Mouse (Mus musculus) forebrain, embryonic 14.5 days (tissue): ENCODE data around the gene Syn1. TPM values are rescaled to one million over a fixed set of nuclear protein-coding genes. Genes with fewer than 3 reads are reported as not detected.

Experiments
- ATAC-seq: fragments of 200-750 bp; cut with Nextera tagmentation; 2 replicates; pipeline ENCODE4 v1.8.0; 2017; ENCODE audit warnings: mild to moderate bottlenecking, moderate library complexity
- DNase-seq: peaks from one replicate; pipeline ENCODE4 v3.0.0-alpha.2; 2015; ENCODE audit warnings: low spot score
- H3K27ac ChIP-seq: fragments of 300-500 bp; sonication (generic); 2 replicates; pipeline ENCODE4 v1.5.1; 2014; ENCODE audit warnings: low read depth, mild to moderate bottlenecking, control low read depth, low read length, moderate library complexity
- H3K27me3 ChIP-seq: fragments of 300-500 bp; sonication (generic); replicated peaks from 2 replicates; pipeline ENCODE4 v1.6.1; 2014; ENCODE audit warnings: low read length, control low read depth, mixed read lengths; ENCODE audit not compliant: control insufficient read depth, insufficient read depth
- H3K36me3 ChIP-seq: fragments of 300-500 bp; sonication (generic); 2 replicates; pipeline ENCODE4 v1.6.1; 2014; ENCODE audit warnings: low read length, control low read depth; ENCODE audit not compliant: control insufficient read depth, insufficient read depth
- H3K4me1 ChIP-seq: fragments of 300-500 bp; sonication (generic); 2 replicates; pipeline ENCODE4 v1.6.1; 2014; ENCODE audit warnings: antibody characterized with exemption, low read length, control low read depth; ENCODE audit not compliant: control insufficient read depth, insufficient read depth
- H3K4me2 ChIP-seq: fragments of 300-500 bp; sonication (generic); 2 replicates; pipeline ENCODE4 v1.6.1; 2014; ENCODE audit warnings: mild to moderate bottlenecking, control low read depth, low read length
- H3K4me3 ChIP-seq: fragments of 300-500 bp; sonication (generic); 2 replicates; pipeline ENCODE4 v1.5.1; 2014; ENCODE audit warnings: low read depth, low read length, control low read depth
- H3K9ac ChIP-seq: fragments of 300-500 bp; sonication (generic); 2 replicates; pipeline ENCODE4 v1.6.1; 2014; ENCODE audit warnings: mild to moderate bottlenecking, low read length, control low read depth, moderate library complexity
- H3K9me3 ChIP-seq: fragments of 300-500 bp; sonication (generic); replicated peaks from 2 replicates; pipeline ENCODE4 v1.6.1; 2016; ENCODE audit warnings: low read length, control low read depth, mixed read lengths; ENCODE audit not compliant: control insufficient read depth
- WGBS: fragments of 180-500 bp; shearing (Covaris S2); extraction: QIAGEN DNeasy Blood & Tissue Kit; methylation state at CpG from one replicate; pipeline ENCODE4 v1.1.7; 2014; 5-methylcytosine and 5-hydroxymethylcytosine counted together
- polyA plus RNA-seq: library from polyadenylated mRNA; unstranded; fragments of >200 nt; fragmentation: Nextera tagmentation; extraction: Ambion mirVana; gene quantifications from 2 replicates; pipeline ENCODE4 v1.2.1, GENCODE M21; 2014

Gene Syn1
- polyA plus RNA-seq, 1 experiment from 2014 or later: 28.8 TPM

- no peak for ATAC-seq
- no peak for DNase-seq
- H3K4me3 ChIP-seq: no peak overlapping the region
- no peaks in the 10 kb centered on the region for H3K4me1 ChIP-seq
- H3K27me3 ChIP-seq: no peaks in the 10 kb centered on the region
- whole genome bisulfite sequencing: 74% methylated on average over 1 of the region's 1 CpGs
- peaks cover 18% of the 10 kb centered on the region; the same call in 1 of the 2 replicates for H3K36me3 ChIP-seq
- no peak overlapping the region for H3K9ac ChIP-seq
- H3K27ac ChIP-seq: no peak overlapping the region
- no peak overlapping the region for H3K4me2 ChIP-seq
- no peaks in the 10 kb centered on the region for H3K9me3 ChIP-seq
Measured at GRCm38 (mm10) chrX:20923506-20923905, 2.7 kb upstream of the Syn1 start.

GRCm38 (mm10) chrX:20921366-20921765 lies 562 bp upstream of the Syn1 start:
- ATAC-seq (peak; percentile 2; the same call in 1 of the 2 replicates), DNase-seq (no peak)
- H3K9me3 ChIP-seq: no peaks in the 10 kb centered on the region
- H3K27me3 ChIP-seq: no peaks in the 10 kb centered on the region
- 60% methylated on average over 5 of the region's 5 CpGs for WGBS
- H3K4me3 ChIP-seq: peak overlapping the region; percentile 52
- H3K9ac ChIP-seq: no peak overlapping the region
- peak overlapping the region; percentile 58 for H3K4me2 ChIP-seq
- H3K27ac ChIP-seq: no peak overlapping the region
- no peaks in the 10 kb centered on the region for H3K4me1 ChIP-seq
- H3K36me3 ChIP-seq: no peaks in the 10 kb centered on the region

GRCm38 (mm10) chrX:20920249-20920843 lies 458 bp downstream of the Syn1 start:
- no peaks in the 10 kb centered on the region for H3K27me3 ChIP-seq
- peak overlapping the region; percentile 67 for H3K9ac ChIP-seq
- peak overlapping the region; percentile 58 for H3K4me2 ChIP-seq
- peak; percentile 67 for ATAC-seq
- peak; percentile 2 for DNase-seq
- no peaks in the 10 kb centered on the region for H3K36me3 ChIP-seq
- peak overlapping the region; percentile 55 for H3K27ac ChIP-seq
- H3K9me3 ChIP-seq: no peaks in the 10 kb centered on the region
- H3K4me3 ChIP-seq: peak overlapping the region; percentile 52
- WGBS: 31% methylated on average over 45 of the region's 49 CpGs
- H3K4me1 ChIP-seq: no peaks in the 10 kb centered on the region

GRCm38 (mm10) chrX:20915075-20915474 lies 5.7 kb downstream of the Syn1 start:
- H3K27ac ChIP-seq: no peak overlapping the region
- H3K4me1 ChIP-seq: no peaks in the 10 kb centered on the region
- no peaks in the 10 kb centered on the region for H3K27me3 ChIP-seq
- no peak overlapping the region for H3K4me2 ChIP-seq
- no peak overlapping the region for H3K4me3 ChIP-seq
- H3K9ac ChIP-seq: no peak overlapping the region
- DNase-seq (no peak), ATAC-seq (no peak)
- H3K9me3 ChIP-seq: no peaks in the 10 kb centered on the region
- H3K36me3 ChIP-seq: no peaks in the 10 kb centered on the region

GRCm38 (mm10) chrX:20913726-20914125 lies 7.1 kb downstream of the Syn1 start:
- H3K36me3 ChIP-seq: no peaks in the 10 kb centered on the region
- no peak for DNase-seq

GRCm38 (mm10) chrX:20910074-20910473 lies 10.7 kb downstream of the Syn1 start:
- no peak for ATAC-seq
- 42% methylated on average over 3 of the region's 3 CpGs for WGBS

More at GRCm38 (mm10) chrX:20913726-20914125, 7.1 kb downstream of the Syn1 start:
- Histone ChIP-seq H3K4me1 (no peaks in the 10 kb centered on the region), H3K9me3 (no peaks in the 10 kb centered on the region), H3K4me3 (no peak overlapping the region), H3K27me3 (no peaks in the 10 kb centered on the region), H3K9ac (no peak overlapping the region), H3K4me2 (no peak overlapping the region), H3K27ac (no peak overlapping the region)
- no peak for ATAC-seq
- WGBS: 82% methylated on average over 6 of the region's 6 CpGs

GRCm38 (mm10) chrX:20875241-20875640 lies 45.6 kb downstream of the Syn1 start:
- peak; percentile 16 for DNase-seq

More at GRCm38 (mm10) chrX:20910074-20910473, 10.7 kb downstream of the Syn1 start:
- Histone ChIP-seq H3K4me2 (no peak overlapping the region), H3K27ac (no peak overlapping the region), H3K36me3 (0 out of 2 replicates have a peak, but pooled peaks cover 2% of the 10 kb centered on the region), H3K9me3 (no peaks in the 10 kb centered on the region), H3K27me3 (no peaks in the 10 kb centered on the region), H3K4me1 (no peaks in the 10 kb centered on the region), H3K4me3 (no peak overlapping the region), H3K9ac (no peak overlapping the region)
- no peak for DNase-seq

GRCm38 (mm10) chrX:20872928-20873500 lies 47.8 kb downstream of the Syn1 start:
- Histone ChIP-seq H3K27me3 (no peaks in the 10 kb centered on the region), H3K9me3 (no peaks in the 10 kb centered on the region), H3K4me1 (no peaks in the 10 kb centered on the region), H3K4me2 (no peak overlapping the region), H3K4me3 (no peak overlapping the region), H3K9ac (no peak overlapping the region), H3K36me3 (no peaks in the 10 kb centered on the region), H3K27ac (no peak overlapping the region)
- WGBS: 40% methylated on average over 11 of the region's 11 CpGs
- ATAC-seq: no peak
- DNase-seq: no peak

More at GRCm38 (mm10) chrX:20875241-20875640, 45.6 kb downstream of the Syn1 start:
- no peaks in the 10 kb centered on the region for H3K9me3 ChIP-seq
- no peaks in the 10 kb centered on the region for H3K27me3 ChIP-seq
- no peaks in the 10 kb centered on the region for H3K4me1 ChIP-seq
- no peak overlapping the region for H3K27ac ChIP-seq
- no peak overlapping the region for H3K9ac ChIP-seq
- no peak for ATAC-seq
- WGBS: 26% methylated on average over 3 of the region's 3 CpGs
- no peak overlapping the region for H3K4me3 ChIP-seq
- H3K36me3 ChIP-seq: no peaks in the 10 kb centered on the region
- no peak overlapping the region for H3K4me2 ChIP-seq

GRCm38 (mm10) chrX:20869962-20870513 lies 50.8 kb downstream of the Syn1 start, which contains the start of gene Timp1:
Gene Timp1, plus strand, starts transcription at chrX:20870166.
- Histone ChIP-seq H3K4me1 (no peaks in the 10 kb centered on the region), H3K4me2 (peak within 1 kb of the TSS; percentile 29; the same call in 1 of the 2 replicates), H3K4me3 (no peak within 1 kb of the TSS), H3K27ac (no peak within 1 kb of the TSS), H3K9ac (no peak within 1 kb of the TSS), H3K36me3 (no peaks in the 10 kb centered on the region), H3K9me3 (no peaks in the 10 kb centered on the region), H3K27me3 (no peaks in the 10 kb centered on the region)
- WGBS: 35% methylated on average over 18 of the region's 18 CpGs
- ATAC-seq: peak; percentile 52; the same call in 1 of the 2 replicates
- no peak for DNase-seq
